Mouse (Mus musculus) testis, adult 2 months (tissue): ENCODE measurements around the gene Upk1b.

ENCODE experiments used
- CTCF ChIP-seq: fragments of 200-500 bp; IDR thresholded peaks from 2 replicates; pipeline ENCODE4 v1.5.1; 2012; ENCODE audit warnings: low read depth, mild to moderate bottlenecking, inconsistent platforms, low read length, moderate library complexity; ENCODE audit not compliant: control insufficient read depth, insufficient read depth, insufficient replicate concordance
- POLR2A ChIP-seq: fragments of 200-500 bp; IDR thresholded peaks from 2 replicates; pipeline ENCODE4 v1.6.1; 2012; ENCODE audit warnings: low read depth, mild to moderate bottlenecking, inconsistent platforms, low read length, moderate library complexity; ENCODE audit not compliant: control insufficient read depth

DNA sequence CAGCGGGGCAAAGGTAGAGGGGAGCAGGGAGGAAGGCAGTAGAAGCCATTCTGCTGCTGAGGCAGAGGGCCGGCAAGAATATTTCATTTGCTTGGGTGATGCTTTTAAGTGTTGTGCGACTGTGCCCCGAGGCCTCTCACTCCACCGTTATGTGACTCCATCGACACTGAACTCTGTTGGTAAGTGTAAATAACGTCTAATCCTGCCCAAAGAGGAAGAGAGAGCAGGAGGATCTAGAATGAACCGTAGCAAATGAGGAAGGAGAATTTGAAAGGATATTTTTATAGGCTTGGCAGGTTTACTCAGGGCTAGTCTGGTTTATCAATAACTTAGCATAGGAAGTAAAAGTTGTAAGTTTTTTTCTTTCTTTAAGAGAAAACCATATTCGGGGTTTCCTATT, 30.6 kb downstream of the Upk1b start:
- TF ChIP-seq CTCF (no peak), POLR2A (no peak)
